Mouse (Mus musculus): ENCODE data around the gene Cit. TPM values are rescaled to one million over a fixed set of nuclear protein-coding genes. Genes with fewer than 3 reads are reported as not detected.

Cit gene
- polyA plus RNA-seq, 1 experiment: 12.5 TPM

DNA sequence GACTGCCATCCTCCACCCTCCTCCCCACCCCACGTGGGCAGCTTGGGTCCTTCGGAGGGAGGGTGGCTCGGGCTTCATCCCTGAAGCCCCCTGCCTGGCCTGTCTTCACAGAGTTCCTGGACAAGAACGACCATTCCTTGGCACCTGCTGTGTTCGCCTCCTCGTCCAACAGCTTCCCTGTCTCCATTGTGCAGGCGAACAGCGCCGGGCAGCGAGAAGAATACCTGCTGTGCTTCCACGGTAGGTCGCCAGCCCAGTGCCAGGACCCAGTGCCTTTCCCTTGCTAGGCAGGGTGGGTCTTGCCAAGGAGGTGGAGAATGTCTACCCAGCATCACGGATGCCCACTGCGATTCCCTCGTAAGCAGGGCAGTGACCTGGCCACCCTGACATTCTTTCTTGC, 149.0 kb downstream of the Cit start:
- no peak overlapping the region for H3K27ac ChIP-seq (ENCODE audit: insufficient read depth, low read depth, low read length)
- no peak for TF ChIP-seq CTCF (IDR thresholded peaks at IDR 0.05; ENCODE audit: low read depth, low read length)
- TF ChIP-seq POLR2A (IDR thresholded peaks at IDR 0.05; ENCODE audit: borderline replicate concordance, low read depth, low read length): no peak
- H3K4me1 ChIP-seq (ENCODE audit: control insufficient read depth, insufficient read depth, low read length): no peaks in the 10 kb centered on the region
- no peak overlapping the region for H3K4me3 ChIP-seq (ENCODE audit: insufficient read depth, low read length)

DNA sequence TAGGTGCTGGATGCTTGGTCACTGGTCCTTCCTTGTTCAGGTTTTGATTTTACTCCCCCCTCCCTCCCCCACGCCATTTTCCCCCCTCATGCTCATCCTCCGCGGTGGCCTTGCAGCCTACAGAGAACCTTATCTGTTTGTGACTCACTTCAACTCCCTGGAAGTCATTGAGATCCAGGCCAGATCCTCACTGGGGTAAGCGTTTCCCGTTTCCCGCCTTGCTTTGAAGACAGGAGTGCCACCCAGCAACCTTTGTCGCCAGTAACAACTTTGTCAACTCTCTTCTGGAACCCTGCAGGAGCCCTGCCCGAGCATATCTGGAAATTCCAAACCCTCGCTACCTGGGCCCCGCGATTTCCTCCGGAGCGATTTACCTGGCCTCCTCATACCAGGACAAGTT, 152.3 kb downstream of the Cit start:
- no peaks in the 10 kb centered on the region for H3K4me1 ChIP-seq (ENCODE audit: control insufficient read depth, insufficient read depth, low read length)
- TF ChIP-seq CTCF (IDR thresholded peaks at IDR 0.05; ENCODE audit: low read depth, low read length) (no peak), POLR2A (IDR thresholded peaks at IDR 0.05; ENCODE audit: borderline replicate concordance, low read depth, low read length) (no peak)
- no peak overlapping the region for H3K27ac ChIP-seq (ENCODE audit: insufficient read depth, low read depth, low read length)
- no peak overlapping the region for H3K4me3 ChIP-seq (ENCODE audit: insufficient read depth, low read length)

DNA sequence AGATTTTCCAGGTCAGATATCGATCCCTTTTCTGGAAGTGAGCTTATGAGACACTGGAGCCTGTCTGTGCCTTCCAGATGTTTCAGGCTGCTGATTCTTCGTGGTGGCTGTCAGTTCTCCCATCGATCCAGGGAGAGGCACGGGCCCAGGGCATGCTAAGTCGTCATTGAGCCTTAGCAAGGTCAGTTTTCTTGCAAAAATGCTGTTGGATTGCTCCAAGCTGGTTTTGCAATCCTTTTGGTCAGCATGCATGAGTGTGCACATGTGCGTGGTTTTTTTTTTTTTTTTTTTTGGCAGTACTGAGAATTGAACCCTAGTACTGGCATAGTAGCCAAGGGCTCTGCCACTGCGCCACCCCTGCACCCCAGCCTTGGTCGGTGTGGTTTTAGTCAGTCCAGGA, 158.1 kb downstream of the Cit start:
- peaks cover 3% of the 10 kb centered on the region; the same call in 1 of the 2 replicates for H3K4me1 ChIP-seq (ENCODE audit: control insufficient read depth, insufficient read depth, low read length)
- H3K27ac ChIP-seq (ENCODE audit: insufficient read depth, low read depth, low read length): no peak overlapping the region
- H3K4me3 ChIP-seq (ENCODE audit: insufficient read depth, low read length): no peak overlapping the region
- no peak for TF ChIP-seq CTCF (IDR thresholded peaks at IDR 0.05; ENCODE audit: low read depth, low read length)
- TF ChIP-seq POLR2A (IDR thresholded peaks at IDR 0.05; ENCODE audit: borderline replicate concordance, low read depth, low read length): no peak

- no peak overlapping the region for H3K27ac ChIP-seq (ENCODE audit: insufficient read depth, low read depth, low read length)
- no peak overlapping the region for H3K4me3 ChIP-seq (ENCODE audit: insufficient read depth, low read length)
- TF ChIP-seq CTCF (IDR thresholded peaks at IDR 0.05; ENCODE audit: low read depth, low read length) (no peak), POLR2A (IDR thresholded peaks at IDR 0.05; ENCODE audit: borderline replicate concordance, low read depth, low read length) (no peak)
- peaks cover 3% of the 10 kb centered on the region; the same call in 1 of the 2 replicates for H3K4me1 ChIP-seq (ENCODE audit: control insufficient read depth, insufficient read depth, low read length)
Measured at GRCm38 (mm10) chr5:116003825-116004224, 158.7 kb downstream of the Cit start.

GRCm38 (mm10) chr5:116004271-116004670, 159.2 kb downstream of the Cit start:
- H3K4me3 ChIP-seq (ENCODE audit: insufficient read depth, low read length): no peak overlapping the region
- peaks cover 7% of the 10 kb centered on the region; the same call in 1 of the 2 replicates for H3K4me1 ChIP-seq (ENCODE audit: control insufficient read depth, insufficient read depth, low read length)
- H3K27ac ChIP-seq (ENCODE audit: insufficient read depth, low read depth, low read length): no peak overlapping the region
- TF ChIP-seq CTCF (IDR thresholded peaks at IDR 0.05; ENCODE audit: low read depth, low read length) (no peak), POLR2A (IDR thresholded peaks at IDR 0.05; ENCODE audit: borderline replicate concordance, low read depth, low read length) (no peak)

GRCm38 (mm10) chr5:116006324-116007099, 161.4 kb downstream of the Cit start:
- Histone ChIP-seq H3K27ac (ENCODE audit: insufficient read depth, low read depth, low read length) (no peak overlapping the region), H3K4me1 (ENCODE audit: control insufficient read depth, insufficient read depth, low read length) (peaks cover 18% of the 10 kb centered on the region), H3K4me3 (ENCODE audit: insufficient read depth, low read length) (no peak overlapping the region)
- TF ChIP-seq POLR2A (IDR thresholded peaks at IDR 0.05; ENCODE audit: borderline replicate concordance, low read depth, low read length) (no peak), CTCF (IDR thresholded peaks at IDR 0.05; ENCODE audit: low read depth, low read length) (no peak)

GRCm38 (mm10) chr5:116007723-116008122, 162.6 kb downstream of the Cit start:
- Histone ChIP-seq H3K4me1 (ENCODE audit: control insufficient read depth, insufficient read depth, low read length) (peaks cover 27% of the 10 kb centered on the region), H3K27ac (ENCODE audit: insufficient read depth, low read depth, low read length) (no peak overlapping the region), H3K4me3 (ENCODE audit: insufficient read depth, low read length) (no peak overlapping the region)
- no peak for TF ChIP-seq POLR2A (IDR thresholded peaks at IDR 0.05; ENCODE audit: borderline replicate concordance, low read depth, low read length)
- TF ChIP-seq CTCF (IDR thresholded peaks at IDR 0.05; ENCODE audit: low read depth, low read length): no peak

DNA sequence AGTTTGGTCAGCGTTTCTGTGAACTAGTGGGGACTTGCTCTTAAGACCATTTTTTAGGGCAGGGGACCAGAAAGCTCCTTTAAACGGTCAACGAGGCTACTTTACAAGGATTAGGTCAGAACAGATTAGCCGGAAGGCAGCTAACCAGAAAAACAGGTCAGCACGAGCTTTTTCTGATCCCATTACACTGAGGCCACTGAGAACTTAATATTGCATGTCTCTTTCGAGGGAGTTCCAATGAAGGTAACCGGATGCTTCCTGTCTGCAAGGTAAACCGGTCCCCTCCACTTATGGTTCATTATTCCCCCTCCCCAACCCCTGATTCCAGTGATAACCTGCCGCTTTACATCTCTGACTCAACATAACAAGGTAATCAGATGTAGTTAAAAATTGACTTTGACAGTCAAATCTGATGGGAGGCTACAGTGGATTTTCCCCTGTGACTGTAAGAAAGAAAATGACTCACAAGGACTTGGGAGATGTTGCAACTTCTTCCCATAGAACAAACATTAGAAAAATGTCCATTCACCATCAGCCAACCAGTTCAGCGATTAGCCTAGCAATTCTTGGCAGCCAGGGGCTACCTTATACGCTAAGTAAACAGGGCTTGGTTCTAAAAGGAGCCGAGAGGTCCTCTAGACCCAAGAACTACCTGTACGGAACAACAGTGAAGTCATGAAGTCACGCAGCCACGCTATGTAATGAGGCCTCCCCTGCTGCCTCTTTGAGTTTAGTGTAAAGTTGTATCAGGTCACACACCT, 164.2 kb downstream of the Cit start:
- TF ChIP-seq POLR2A (IDR thresholded peaks at IDR 0.05; ENCODE audit: borderline replicate concordance, low read depth, low read length) (no peak), CTCF (IDR thresholded peaks at IDR 0.05; ENCODE audit: low read depth, low read length) (no peak)
- Histone ChIP-seq H3K4me3 (ENCODE audit: insufficient read depth, low read length) (no peak overlapping the region), H3K27ac (ENCODE audit: insufficient read depth, low read depth, low read length) (no peak overlapping the region), H3K4me1 (ENCODE audit: control insufficient read depth, insufficient read depth, low read length) (peaks cover 28% of the 10 kb centered on the region)

GRCm38 (mm10) chr5:116009884-116010627, 165.0 kb downstream of the Cit start:
- TF ChIP-seq POLR2A (IDR thresholded peaks at IDR 0.05; ENCODE audit: borderline replicate concordance, low read depth, low read length) (no peak), CTCF (IDR thresholded peaks at IDR 0.05; ENCODE audit: low read depth, low read length) (no peak)
- H3K4me3 ChIP-seq (ENCODE audit: insufficient read depth, low read length): no peak overlapping the region
- H3K4me1 ChIP-seq (ENCODE audit: control insufficient read depth, insufficient read depth, low read length): peaks cover 28% of the 10 kb centered on the region
- H3K27ac ChIP-seq (ENCODE audit: insufficient read depth, low read depth, low read length): no peak overlapping the region
